Mouse (Mus musculus) C2C12 (cell line): Measurements from ENCODE around the gene Serpine2.

Experiments used
- CEBPB ChIP-seq: IDR thresholded peaks from one replicate; pipeline ENCODE4 v1.6.1; 2011; ENCODE audit warnings: low read depth, mild to moderate bottlenecking, control low read depth, moderate library complexity
- CTCF ChIP-seq: IDR thresholded peaks from one replicate; pipeline ENCODE4 v1.5.1; 2011; ENCODE audit not compliant: control insufficient read depth, insufficient read depth, insufficient read length
- MAX ChIP-seq: IDR thresholded peaks from one replicate; pipeline ENCODE4 v1.6.1; 2011; ENCODE audit warnings: mild to moderate bottlenecking, control low read depth
- MYOD1 ChIP-seq: IDR thresholded peaks from one replicate; pipeline ENCODE4 v1.6.1; 2011; ENCODE audit warnings: low read depth; ENCODE audit not compliant: control insufficient read depth, insufficient read length

DNA sequence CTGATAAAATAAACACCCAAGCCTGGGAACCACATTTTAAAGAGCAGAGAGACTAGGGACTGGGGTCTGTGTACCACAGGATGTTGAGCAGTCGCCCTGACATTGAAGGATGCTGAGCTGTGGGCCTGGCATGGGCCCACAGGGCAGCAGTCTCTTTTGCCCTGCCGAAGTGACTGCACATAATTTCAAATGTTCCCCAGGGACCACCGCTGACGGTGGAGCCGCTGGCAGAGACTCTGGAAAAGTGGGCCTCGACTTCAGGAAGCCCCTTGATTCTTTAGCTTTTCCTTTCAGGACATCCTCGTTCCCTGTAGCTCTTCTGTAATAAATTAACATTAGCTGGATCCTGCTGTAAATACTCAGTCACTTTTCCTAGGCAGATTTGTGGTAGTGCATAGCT lies 103.8 kb downstream of the Serpine2 start:
- TF ChIP-seq CTCF: no peak
- no peak for TF ChIP-seq MYOD1
- no peak for TF ChIP-seq CEBPB
- no peak for TF ChIP-seq MAX
